Mouse (Mus musculus) naive thymus-derived CD4-positive, alpha-beta T cell, adult 2 months (primary cell): ENCODE measurements at regions not wholly inside any gene's neighbourhood (a gene's known extent, or its start where the extent isn't known, plus 50 kb on each side); places are given as distances from the start of the nearest gene placed in this dataset.
"Not testable (repeated sequence)": the region's sequence is repeated elsewhere in the genome, so short reads cannot be mapped to it uniquely, and the experiment has no call there.

Source experiments
- DNase-seq: peaks from one replicate; pipeline ENCODE4 v3.0.0-alpha.2; 2011; ENCODE audit warnings: low read depth

- no peak for DNase-seq
Observed at GRCm38 (mm10) chr4:114296380-114296779, 110.1 kb upstream of the Trabd2b start.

- not testable (repeated sequence) for DNase-seq
Observed at GRCm38 (mm10) chr4:114298517-114298916, 108.0 kb upstream of the Trabd2b start.

- DNase-seq, result no peak
Observed at GRCm38 (mm10) chr4:114300390-114301012, 106.0 kb upstream of the Trabd2b start.

GRCm38 (mm10) chr4:114304654-114305053 is 101.9 kb upstream of the Trabd2b start:
- no peak for DNase-seq

GRCm38 (mm10) chr4:114307491-114307890 is 99.0 kb upstream of the Trabd2b start:
- no peak for DNase-seq

- DNase-seq, result peak; percentile 7
Observed at GRCm38 (mm10) chr4:114308518-114308917, 98.0 kb upstream of the Trabd2b start.

GRCm38 (mm10) chr4:114315051-114315450 is 91.5 kb upstream of the Trabd2b start:
- DNase-seq, result no peak

- DNase-seq, result no peak
Observed at GRCm38 (mm10) chr4:114315556-114315955, 91.0 kb upstream of the Trabd2b start.

- DNase-seq, result no peak
Observed at GRCm38 (mm10) chr4:114317076-114317475, 89.4 kb upstream of the Trabd2b start.

GRCm38 (mm10) chr4:114320076-114320475 is 86.4 kb upstream of the Trabd2b start:
- DNase-seq, result no peak

- DNase-seq, result no peak
Observed at GRCm38 (mm10) chr4:114321516-114322339, 84.8 kb upstream of the Trabd2b start.

GRCm38 (mm10) chr4:114329978-114330377 is 76.5 kb upstream of the Trabd2b start:
- DNase-seq, result no peak

- no peak for DNase-seq
Observed at GRCm38 (mm10) chr4:114331161-114331560, 75.4 kb upstream of the Trabd2b start.

- DNase-seq, result no peak
Observed at GRCm38 (mm10) chr4:114334850-114335249, 71.7 kb upstream of the Trabd2b start.

- DNase-seq, result no peak
Observed at GRCm38 (mm10) chr4:114336029-114336746, 70.3 kb upstream of the Trabd2b start.

GRCm38 (mm10) chr4:114336747-114337090 is 69.8 kb upstream of the Trabd2b start:
- DNase-seq, result no peak

- no peak for DNase-seq
Observed at GRCm38 (mm10) chr4:114339793-114340192, 66.7 kb upstream of the Trabd2b start.

GRCm38 (mm10) chr4:114345154-114345553 is 61.4 kb upstream of the Trabd2b start:
- DNase-seq, result no peak

GRCm38 (mm10) chr4:114346068-114346747 is 60.3 kb upstream of the Trabd2b start:
- no peak for DNase-seq

GRCm38 (mm10) chr4:114346884-114347283 is 59.6 kb upstream of the Trabd2b start:
- DNase-seq, result no peak

GRCm38 (mm10) chr4:114349601-114350000 is 56.9 kb upstream of the Trabd2b start:
- DNase-seq, result no peak

- no peak for DNase-seq
Observed at GRCm38 (mm10) chr4:114351282-114351681, 55.2 kb upstream of the Trabd2b start.
